Mouse (Mus musculus): ENCODE measurements around the gene Cdk2ap2. TPM values are rescaled to one million over a fixed set of nuclear protein-coding genes. Genes with fewer than 3 reads are reported as not detected.
"Not testable (repeated sequence)": the region's sequence is repeated elsewhere in the genome, so short reads cannot be mapped to it uniquely, and the experiment has no call there.

Cdk2ap2 gene
- total RNA-seq, 2 experiments from 2014 or later: 44.8 to 126 TPM

DNA sequence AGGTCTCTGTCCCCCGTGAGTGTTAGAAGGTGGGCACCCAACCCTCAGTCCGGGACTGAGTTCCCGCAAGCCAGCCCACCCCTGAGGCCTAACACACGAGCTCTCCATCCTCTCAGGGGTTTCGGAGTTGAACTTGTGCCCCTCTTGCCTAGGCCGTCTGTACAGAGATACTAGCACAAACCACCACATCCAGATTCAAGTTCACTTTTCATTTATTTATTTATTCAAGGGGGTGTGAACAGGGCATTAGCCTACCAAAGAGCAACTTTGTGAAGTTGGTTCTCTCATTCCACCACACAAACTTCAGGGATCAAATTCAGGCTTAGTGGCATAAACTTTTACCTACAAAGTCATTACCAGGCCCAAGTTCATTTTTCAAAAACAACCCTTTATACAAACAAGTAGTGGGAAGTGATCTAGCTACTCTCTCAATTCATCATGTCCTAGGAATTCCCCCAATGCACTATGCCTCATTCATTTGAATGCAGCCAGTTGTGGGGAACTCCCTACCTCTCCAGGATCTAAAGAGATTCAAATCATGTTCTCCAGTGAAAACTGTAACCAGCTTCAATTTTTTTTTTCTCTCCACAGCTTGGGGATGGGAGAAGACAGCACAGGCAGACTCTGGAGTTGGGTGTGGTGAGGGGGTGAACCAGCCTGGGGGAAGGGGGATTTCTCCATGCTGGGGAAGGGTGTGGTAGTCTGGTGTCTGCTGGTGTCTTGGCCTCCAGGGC is 38.4 kb downstream of the Cdk2ap2 start:
- ATAC-seq (replicated peaks; ENCODE audit: poor library complexity): not testable (repeated sequence)

DNA sequence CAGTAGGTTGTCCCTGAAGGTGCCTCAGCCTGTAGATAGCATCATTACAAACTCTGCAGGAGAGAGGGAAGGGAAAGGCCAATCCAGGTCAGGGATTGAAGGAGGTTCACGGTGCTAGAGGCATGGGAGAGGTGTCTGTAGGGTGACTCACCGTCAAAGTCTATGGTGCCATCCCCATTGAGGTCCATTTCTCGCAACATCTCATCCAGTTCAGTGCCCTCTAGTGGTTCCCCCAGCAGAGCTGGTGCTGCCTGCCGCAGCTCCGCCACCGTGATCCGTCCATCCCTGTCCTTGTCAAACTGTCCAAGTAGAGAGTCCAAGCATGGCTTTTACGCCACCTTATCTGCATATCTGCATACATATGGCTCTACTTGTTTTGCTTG is 39.0 kb downstream of the Cdk2ap2 start:
- ATAC-seq (replicated peaks; ENCODE audit: poor library complexity): peak; percentile 83

DNA sequence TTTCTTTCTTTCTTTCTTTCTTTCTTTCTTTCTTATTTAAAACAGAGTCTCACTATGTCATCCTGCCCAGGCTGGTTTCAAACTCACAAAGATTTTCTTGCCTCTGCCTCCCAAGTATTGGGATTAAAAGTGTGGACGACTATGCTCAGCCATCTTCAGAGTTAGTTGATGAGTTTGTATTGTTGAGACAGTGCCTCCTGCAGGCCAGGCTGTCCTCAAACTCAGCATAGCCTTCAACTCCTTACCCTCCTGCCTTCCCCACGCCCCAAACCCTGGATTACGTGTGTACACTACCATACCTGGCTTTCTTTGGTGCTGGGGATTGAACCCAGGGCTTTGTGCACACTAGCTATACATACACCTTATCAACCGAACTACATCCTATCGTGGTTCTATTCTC is 39.5 kb downstream of the Cdk2ap2 start:
- peak; percentile 64 for ATAC-seq (replicated peaks; ENCODE audit: poor library complexity)

DNA sequence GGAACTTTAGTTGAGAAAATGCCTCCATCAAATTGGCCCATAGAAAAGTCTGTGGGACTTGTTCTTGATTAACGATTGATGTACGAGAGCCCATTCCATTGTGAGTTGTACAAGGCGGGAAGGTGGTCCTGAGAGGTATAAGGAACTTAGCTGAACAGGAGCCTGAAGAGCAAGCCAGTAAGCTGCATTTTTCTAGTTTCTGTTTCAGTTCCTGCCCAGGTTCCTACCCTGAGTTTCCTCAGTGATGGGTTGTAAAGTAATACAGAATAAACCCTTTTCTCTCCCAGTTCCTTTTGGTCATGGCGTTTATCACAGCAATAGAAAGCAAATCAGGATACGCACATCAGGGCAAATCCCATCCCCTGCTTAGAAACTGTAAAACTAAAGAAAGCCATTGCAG is 40.9 kb downstream of the Cdk2ap2 start:
- no peak for ATAC-seq (replicated peaks; ENCODE audit: poor library complexity)

DNA sequence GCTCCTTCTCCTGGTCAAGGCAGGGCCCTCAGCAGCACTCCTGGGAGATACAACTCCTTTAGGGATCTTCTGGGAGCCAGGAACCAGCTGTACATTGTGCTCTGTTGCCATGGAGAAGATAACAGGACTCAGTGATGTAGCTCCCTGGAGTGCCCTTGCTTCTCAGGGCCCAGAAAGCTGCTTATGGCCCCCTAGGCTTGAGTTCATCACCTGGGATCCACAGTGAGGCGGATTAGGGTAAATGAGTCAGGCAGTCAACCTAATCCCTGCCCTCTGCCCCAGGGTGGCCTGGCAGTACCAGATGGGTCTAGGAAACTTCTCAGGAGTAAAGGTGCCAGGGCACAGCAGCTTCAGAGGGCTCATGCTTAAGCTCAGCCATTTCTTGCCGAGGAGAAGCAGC is 42.5 kb downstream of the Cdk2ap2 start, which contains the start of gene Gpr152:
Gene Gpr152, plus strand, starts transcription at position 342 of the 400 bp plus-strand sequence.
- ATAC-seq (replicated peaks; ENCODE audit: poor library complexity): no peak

DNA sequence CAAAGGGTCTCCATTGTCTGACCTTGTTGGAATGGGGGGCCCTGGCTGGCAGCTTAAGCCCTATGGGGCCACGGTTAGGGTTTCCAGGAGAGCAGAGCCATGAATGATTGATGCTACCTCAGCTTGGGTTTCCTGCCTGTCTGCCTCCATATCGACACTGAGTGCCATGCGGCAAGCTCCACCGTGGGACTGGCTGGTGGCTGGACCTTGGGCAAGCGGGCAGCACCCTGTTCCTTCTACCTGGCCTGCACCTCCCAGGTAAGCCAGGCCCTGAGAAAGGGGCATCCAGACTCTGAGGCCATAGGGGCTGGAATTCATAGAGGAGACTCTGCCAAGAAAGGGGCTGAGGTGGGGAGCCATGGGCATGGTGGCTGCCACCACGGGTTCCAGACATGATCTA is 43.2 kb downstream of the Cdk2ap2 start:
- ATAC-seq (replicated peaks; ENCODE audit: poor library complexity): no peak

DNA sequence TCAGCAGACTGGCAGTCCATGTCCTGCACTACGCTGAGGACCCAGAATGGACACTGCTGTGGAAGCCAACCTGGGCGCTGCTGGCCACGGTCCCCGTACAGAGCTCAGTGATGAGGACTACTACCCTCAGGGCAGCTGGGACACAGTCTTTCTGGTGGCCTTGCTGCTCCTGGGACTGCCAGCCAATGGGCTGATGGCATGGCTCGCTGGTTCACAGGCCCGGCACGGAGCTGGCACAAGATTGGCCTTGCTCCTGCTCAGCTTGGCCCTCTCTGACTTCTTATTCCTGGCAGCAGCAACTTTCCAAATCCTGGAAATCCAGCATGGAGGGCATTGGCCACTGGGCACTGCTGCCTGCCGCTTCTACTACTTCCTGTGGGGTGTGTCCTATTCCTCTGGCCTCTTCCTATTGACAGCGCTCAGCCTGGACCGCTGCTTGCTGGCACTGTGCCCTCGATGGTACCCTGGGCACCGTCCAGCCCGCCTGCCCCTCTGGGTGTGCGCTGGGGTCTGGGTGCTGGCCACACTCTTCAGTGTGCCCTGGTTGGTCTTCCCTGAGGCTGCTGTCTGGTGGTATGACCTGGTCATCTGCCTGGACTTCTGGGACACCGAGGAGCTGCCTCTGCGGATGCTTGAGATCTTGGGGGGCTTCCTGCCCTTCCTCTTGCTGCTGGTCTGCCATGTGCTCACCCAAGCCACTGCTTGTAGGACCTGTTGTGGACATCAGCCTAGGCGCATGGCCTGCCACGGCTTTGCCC is 45.6 kb downstream of the Cdk2ap2 start:
- no peak for ATAC-seq (replicated peaks; ENCODE audit: poor library complexity)

DNA sequence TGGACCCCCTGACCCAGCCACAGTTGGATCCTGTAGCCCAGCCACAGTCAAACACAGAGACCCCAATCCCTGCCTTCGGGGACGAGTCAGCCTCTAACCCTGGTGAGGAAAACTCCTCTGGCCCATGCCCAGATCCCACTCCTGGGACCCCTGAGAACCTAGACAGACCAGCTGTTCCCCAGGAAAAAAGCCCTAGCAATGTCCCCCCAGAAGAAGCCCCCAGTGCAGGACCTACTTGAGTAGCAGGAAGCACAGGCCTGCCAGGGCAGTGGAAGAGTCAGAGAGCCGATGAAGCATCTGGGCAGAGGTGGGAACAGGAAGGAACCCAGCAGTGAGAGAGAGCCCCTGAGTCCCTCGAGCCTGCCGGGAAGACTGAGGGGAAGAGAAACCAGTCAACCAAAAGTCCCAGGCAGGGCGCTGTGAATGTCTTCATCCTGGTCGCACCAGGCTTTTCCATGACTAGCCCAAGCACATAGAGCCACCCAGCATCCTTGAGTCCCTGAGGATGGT is 46.8 kb downstream of the Cdk2ap2 start, which contains the start of gene Cabp4:
Gene Cabp4, minus strand, starts transcription at position 275 of the 510 bp plus-strand sequence.
- no peak for ATAC-seq (replicated peaks; ENCODE audit: poor library complexity)

DNA sequence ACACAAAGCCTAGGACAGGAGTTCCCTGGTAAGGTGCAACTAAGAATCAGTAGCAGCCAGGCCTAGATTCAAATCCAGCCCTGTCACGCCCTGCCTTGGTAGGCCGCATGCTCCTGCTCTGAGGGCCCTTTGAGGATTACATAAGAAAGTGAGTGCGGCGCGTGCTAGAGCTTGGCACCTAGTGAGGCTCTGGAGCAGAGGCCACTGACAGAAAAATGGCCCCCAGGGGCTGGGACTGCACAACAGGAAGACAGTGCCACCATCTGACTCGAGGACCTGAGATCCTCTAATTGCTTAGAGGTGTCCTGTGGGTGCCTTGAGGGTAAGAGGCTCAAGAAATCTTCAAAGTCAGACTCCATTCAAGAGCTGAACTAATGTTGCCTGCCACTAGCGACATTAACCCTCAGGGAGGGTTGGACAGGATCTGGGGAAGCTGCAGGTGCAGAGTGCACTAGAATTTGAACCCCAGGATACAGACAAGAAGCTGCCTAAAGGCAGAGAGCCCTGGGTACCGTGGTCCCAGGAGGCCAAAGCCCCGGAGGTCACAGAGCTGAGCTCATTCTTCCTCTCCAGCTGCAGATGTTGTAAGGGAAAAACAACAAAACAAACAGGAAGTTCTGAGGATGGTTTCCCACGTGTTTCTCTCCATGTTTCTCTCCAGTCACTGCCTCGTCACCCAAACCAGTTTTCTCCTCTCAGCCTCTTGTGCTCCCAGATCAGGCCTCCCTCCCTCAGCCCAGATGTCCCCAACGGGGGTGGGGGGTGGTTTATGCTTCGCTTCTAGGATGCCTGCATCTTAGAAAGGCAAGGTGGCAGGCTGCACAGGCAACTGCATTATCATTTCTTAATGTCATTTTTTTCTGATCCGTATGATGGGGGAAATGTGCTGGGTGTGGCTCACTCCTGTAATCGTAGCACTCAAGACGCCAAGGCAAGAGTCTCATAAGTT is 47.8 kb downstream of the Cdk2ap2 start:
- ATAC-seq (replicated peaks; ENCODE audit: poor library complexity): no peak

DNA sequence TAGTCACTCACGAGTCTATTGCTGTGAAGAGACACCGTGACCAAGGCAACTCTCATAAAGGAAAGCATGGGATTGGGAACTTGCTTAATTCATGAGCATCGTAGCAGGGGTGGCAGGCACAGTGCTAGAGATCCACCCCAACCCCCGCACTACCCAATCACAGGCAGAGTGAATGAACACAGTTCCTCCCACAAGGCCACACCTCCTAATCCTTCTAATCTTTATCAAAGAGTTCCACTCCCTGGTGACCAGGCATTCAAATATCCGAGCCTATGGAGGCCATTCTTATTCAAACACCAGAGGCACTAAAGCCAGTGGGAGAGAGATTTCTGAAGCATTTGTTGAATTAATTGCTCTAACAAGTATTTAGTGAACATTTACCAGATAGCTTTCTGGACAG is 49.0 kb downstream of the Cdk2ap2 start:
- ATAC-seq (replicated peaks; ENCODE audit: poor library complexity): no peak

DNA sequence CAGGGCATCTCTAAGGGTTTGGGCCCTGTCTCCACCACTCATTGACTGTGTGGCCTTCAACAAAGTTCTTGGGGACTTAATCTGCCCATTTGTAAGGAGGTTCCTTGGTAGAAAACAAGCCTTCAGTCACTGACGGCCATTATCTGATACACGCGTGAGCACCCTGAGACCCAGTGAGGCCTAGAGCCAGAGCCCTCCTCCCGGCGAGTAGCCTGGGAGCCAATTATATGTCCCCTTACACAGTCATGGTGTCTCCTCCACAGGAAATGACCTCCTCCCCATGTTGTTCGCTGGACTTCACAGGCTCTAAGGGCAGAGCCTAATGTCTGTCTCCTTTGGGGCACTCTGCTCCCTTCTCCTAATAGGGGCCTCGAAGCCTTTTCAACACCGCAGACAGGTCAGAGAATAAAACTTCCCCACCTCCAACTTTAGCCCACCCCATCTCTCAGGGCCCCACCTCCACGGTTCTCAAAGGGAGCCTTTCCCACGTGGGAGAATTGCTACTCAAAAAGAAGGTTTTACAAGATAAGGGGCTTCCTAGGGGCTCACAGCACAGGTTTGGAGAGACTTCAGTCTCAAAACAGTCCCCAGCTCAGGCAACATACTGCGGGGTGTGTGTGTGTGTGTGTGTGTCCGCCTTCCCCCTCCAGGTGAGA is 49.5 kb downstream of the Cdk2ap2 start:
- ATAC-seq (replicated peaks; ENCODE audit: poor library complexity): no peak

DNA sequence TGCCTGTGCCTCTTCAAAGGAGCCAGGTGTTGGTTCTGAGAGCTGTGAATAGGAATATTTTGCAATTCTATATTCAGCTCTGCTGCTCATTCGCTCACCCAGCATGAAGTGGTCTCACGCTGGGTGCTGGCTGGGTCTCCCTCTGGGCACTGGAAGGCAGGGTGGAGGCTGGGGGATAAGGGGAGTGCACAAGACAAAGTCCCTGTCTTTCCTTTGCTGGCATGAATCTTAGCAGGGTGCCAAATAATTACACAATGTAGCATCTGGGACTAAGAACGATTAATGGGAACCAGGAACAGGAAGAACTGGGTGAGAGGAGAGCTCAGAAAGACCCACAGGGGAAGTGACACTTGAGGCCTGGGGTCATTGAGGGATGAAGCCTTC is 50.0 kb downstream of the Cdk2ap2 start:
- ATAC-seq (replicated peaks; ENCODE audit: poor library complexity): peak; percentile 24; the same call in 1 of the 2 replicates

DNA sequence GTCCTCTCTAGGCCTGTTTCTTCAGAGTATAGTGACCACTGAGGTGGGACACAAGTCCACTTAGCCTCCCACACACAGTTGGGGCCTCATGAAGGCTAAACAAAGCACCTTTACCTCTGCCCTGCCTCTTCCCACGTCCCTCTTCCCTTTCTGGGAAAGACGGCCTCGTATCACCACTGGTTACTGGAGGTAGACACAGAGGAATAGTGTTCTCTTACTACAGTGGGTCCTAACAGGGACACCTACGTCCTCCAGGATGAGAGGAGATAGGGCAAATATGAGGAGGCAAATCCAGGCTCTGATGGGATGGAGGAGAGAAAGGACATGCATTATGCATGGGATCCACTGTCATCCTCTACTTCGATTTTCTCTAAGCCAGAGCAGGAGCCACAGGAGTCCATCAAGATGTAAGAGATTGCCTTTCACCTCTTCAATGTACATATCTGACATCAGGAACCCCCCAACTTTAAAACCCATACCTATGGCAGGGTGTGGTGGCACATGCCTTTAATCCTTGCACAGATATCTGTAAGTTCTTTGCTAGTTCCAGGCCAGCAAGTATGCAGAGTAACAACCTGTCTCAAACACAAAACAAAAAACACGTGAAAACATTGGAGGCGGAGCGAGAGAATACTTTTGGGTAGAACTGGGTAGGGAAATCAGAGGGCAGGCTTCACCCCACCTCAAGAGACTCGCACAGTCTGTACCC is 51.0 kb downstream of the Cdk2ap2 start:
- no peak for ATAC-seq (replicated peaks; ENCODE audit: poor library complexity)

DNA sequence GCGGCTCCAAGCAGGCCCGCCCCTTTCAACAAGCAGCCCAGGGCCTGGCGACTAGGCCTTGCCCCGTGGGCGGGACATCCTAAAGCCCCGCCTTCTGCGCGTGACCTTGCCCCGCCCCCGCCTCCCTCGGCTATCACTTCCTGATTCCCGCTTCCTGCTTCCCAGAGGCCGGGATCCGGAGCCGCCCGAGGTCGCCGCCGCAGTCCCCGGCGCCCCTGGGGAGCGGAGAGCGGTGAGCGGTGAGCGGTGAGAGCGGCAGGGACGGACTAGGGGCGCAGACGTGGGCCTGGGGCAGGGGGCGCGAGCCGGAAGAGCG is 51.5 kb downstream of the Cdk2ap2 start, which contains the start of gene Coro1b:
Gene Coro1b, plus strand, starts transcription at position 129 of the 316 bp plus-strand sequence.
- peak; percentile 91 for ATAC-seq (replicated peaks; ENCODE audit: poor library complexity)

Other genes starting within 250 kb of the Cdk2ap2 start
Only the 30 nearest of the 34 such genes appear.
- gene Ndufs8, start 184.4 kb upstream of the Cdk2ap2 start, total RNA-seq (2015): 239 and 257 TPM in 2 replicates
- 65.6 and 86.1 TPM in 2 replicates for gene Ndufs8, start 184.4 kb upstream of the Cdk2ap2 start, total RNA-seq (2017)
- gene Aldh3b1, start 167.4 kb upstream of the Cdk2ap2 start, total RNA-seq (2015): 5.0 and 6.9 TPM in 2 replicates
- 10.5 and 12.6 TPM in 2 replicates for gene Aldh3b1, start 167.4 kb upstream of the Cdk2ap2 start, total RNA-seq (2017)
- 95.9 and 111 TPM in 2 replicates for gene Unc93b1, start 162.0 kb upstream of the Cdk2ap2 start, total RNA-seq (2015)
- 175 and 202 TPM in 2 replicates for gene Unc93b1, start 162.0 kb upstream of the Cdk2ap2 start, total RNA-seq (2017)
- 0.32 and 0.71 TPM in 2 replicates for gene Aldh3b3, start 138.5 kb upstream of the Cdk2ap2 start, total RNA-seq (2015)
- 0.04 and 0.27 TPM in 2 replicates for gene Aldh3b3, start 138.5 kb upstream of the Cdk2ap2 start, total RNA-seq (2017)
- not detected in 2 replicates for gene Aldh3b2, start 124.9 kb upstream of the Cdk2ap2 start, total RNA-seq (2015)
- gene Aldh3b2, start 124.9 kb upstream of the Cdk2ap2 start, total RNA-seq (2017): 0.25 TPM in 1 of 2 replicates, not detected in the other
- gene Acy3, start 110.6 kb upstream of the Cdk2ap2 start, total RNA-seq (2015): 3.4 and 3.9 TPM in 2 replicates
- 1.2 and 1.6 TPM in 2 replicates for gene Acy3, start 110.6 kb upstream of the Cdk2ap2 start, total RNA-seq (2017)
- gene Tbx10, start 104.4 kb upstream of the Cdk2ap2 start, total RNA-seq (2015): not detected in 2 replicates
- gene Tbx10, start 104.4 kb upstream of the Cdk2ap2 start, total RNA-seq (2017): not detected in 2 replicates
- gene Nudt8, start 96.6 kb upstream of the Cdk2ap2 start, total RNA-seq (2015): 15.1 and 16.2 TPM in 2 replicates
- gene Nudt8, start 96.6 kb upstream of the Cdk2ap2 start, total RNA-seq (2017): 10.4 and 14.4 TPM in 2 replicates
- 0.57 and 1.5 TPM in 2 replicates for gene Gm49405, start 96.6 kb upstream of the Cdk2ap2 start, total RNA-seq (2015)
- gene Gm49405, start 96.6 kb upstream of the Cdk2ap2 start, total RNA-seq (2017): 1.5 and 1.9 TPM in 2 replicates
- gene Doc2g, start 93.9 kb upstream of the Cdk2ap2 start, total RNA-seq (2015): 1.6 and 2.9 TPM in 2 replicates
- 1.3 and 2.9 TPM in 2 replicates for gene Doc2g, start 93.9 kb upstream of the Cdk2ap2 start, total RNA-seq (2017)
- gene Ndufv1, start 84.4 kb upstream of the Cdk2ap2 start, total RNA-seq (2015): 123 and 135 TPM in 2 replicates
- gene Ndufv1, start 84.4 kb upstream of the Cdk2ap2 start, total RNA-seq (2017): 223 and 254 TPM in 2 replicates
- gene Gstp1, start 59.2 kb upstream of the Cdk2ap2 start, total RNA-seq (2015): 264 and 361 TPM in 2 replicates
- gene Gstp1, start 59.2 kb upstream of the Cdk2ap2 start, total RNA-seq (2017): 79.8 and 88.4 TPM in 2 replicates
- gene Gstp2, start 51.2 kb upstream of the Cdk2ap2 start, total RNA-seq (2015): not detected in 2 replicates
- gene Gstp2, start 51.2 kb upstream of the Cdk2ap2 start, total RNA-seq (2017): not detected in 2 replicates
- 1.4 and 7.5 TPM in 2 replicates for gene Gstp3, start 37.6 kb upstream of the Cdk2ap2 start, total RNA-seq (2015)
- gene Gstp3, start 37.6 kb upstream of the Cdk2ap2 start, total RNA-seq (2017): 2.2 TPM in 2 replicates
- gene Cabp2, start 15.6 kb upstream of the Cdk2ap2 start, total RNA-seq (2015): not detected in 2 replicates
- not detected in 2 replicates for gene Cabp2, start 15.6 kb upstream of the Cdk2ap2 start, total RNA-seq (2017)
- gene Pitpnm1, start 2.8 kb downstream of the Cdk2ap2 start, total RNA-seq (2015): 7.8 and 11.2 TPM in 2 replicates
- 6.8 and 17.2 TPM in 2 replicates for gene Pitpnm1, start 2.8 kb downstream of the Cdk2ap2 start, total RNA-seq (2017)
- gene Aip, start 28.7 kb downstream of the Cdk2ap2 start, total RNA-seq (2015): 61.9 and 66.4 TPM in 2 replicates
- 24.4 and 31.1 TPM in 2 replicates for gene Aip, start 28.7 kb downstream of the Cdk2ap2 start, total RNA-seq (2017)
- not detected in 2 replicates for gene Gpr152, start 42.6 kb downstream of the Cdk2ap2 start, total RNA-seq (2015)
- gene Gpr152, start 42.6 kb downstream of the Cdk2ap2 start, total RNA-seq (2017): 0.10 TPM in 1 of 2 replicates, not detected in the other
- not detected in 2 replicates for gene Cabp4, start 46.9 kb downstream of the Cdk2ap2 start, total RNA-seq (2015)
- not detected in 2 replicates for gene Cabp4, start 46.9 kb downstream of the Cdk2ap2 start, total RNA-seq (2017)
- gene Coro1b, start 51.4 kb downstream of the Cdk2ap2 start, total RNA-seq (2015): 138 and 142 TPM in 2 replicates
- gene Coro1b, start 51.4 kb downstream of the Cdk2ap2 start, total RNA-seq (2017): 66.4 and 83.5 TPM in 2 replicates
- 96.4 and 114 TPM in 2 replicates for gene Ptprcap, start 56.4 kb downstream of the Cdk2ap2 start, total RNA-seq (2015)
- 79.5 and 83.5 TPM in 2 replicates for gene Ptprcap, start 56.4 kb downstream of the Cdk2ap2 start, total RNA-seq (2017)
- 21.6 and 22.1 TPM in 2 replicates for gene Rps6kb2, start 66.2 kb downstream of the Cdk2ap2 start, total RNA-seq (2015)
- 23.1 and 30.2 TPM in 2 replicates for gene Rps6kb2, start 66.2 kb downstream of the Cdk2ap2 start, total RNA-seq (2017)
- 2.2 and 2.4 TPM in 2 replicates for gene Carns1, start 78.3 kb downstream of the Cdk2ap2 start, total RNA-seq (2015)
- gene Carns1, start 78.3 kb downstream of the Cdk2ap2 start, total RNA-seq (2017): 1.0 and 2.1 TPM in 2 replicates
- gene Tbc1d10c, start 94.1 kb downstream of the Cdk2ap2 start, total RNA-seq (2015): 39.3 and 46.6 TPM in 2 replicates
- 15.3 and 17.5 TPM in 2 replicates for gene Tbc1d10c, start 94.1 kb downstream of the Cdk2ap2 start, total RNA-seq (2017)
- gene Ppp1ca, start 94.9 kb downstream of the Cdk2ap2 start, total RNA-seq (2015): 395 and 413 TPM in 2 replicates
- 482 and 538 TPM in 2 replicates for gene Ppp1ca, start 94.9 kb downstream of the Cdk2ap2 start, total RNA-seq (2017)
- gene Rad9a, start 104.5 kb downstream of the Cdk2ap2 start, total RNA-seq (2015): 28.0 and 31.0 TPM in 2 replicates
- 16.1 and 19.7 TPM in 2 replicates for gene Rad9a, start 104.5 kb downstream of the Cdk2ap2 start, total RNA-seq (2017)
- 2.8 and 5.0 TPM in 2 replicates for gene Clcf1, start 117.1 kb downstream of the Cdk2ap2 start, total RNA-seq (2015)
- 1.3 and 3.0 TPM in 2 replicates for gene Clcf1, start 117.1 kb downstream of the Cdk2ap2 start, total RNA-seq (2017)
- gene AC109138.7, start 117.2 kb downstream of the Cdk2ap2 start, total RNA-seq (2015): not detected in 2 replicates
- not detected in 2 replicates for gene AC109138.7, start 117.2 kb downstream of the Cdk2ap2 start, total RNA-seq (2017)
- gene Pold4, start 134.7 kb downstream of the Cdk2ap2 start, total RNA-seq (2015): 53.6 and 55.0 TPM in 2 replicates
- gene Pold4, start 134.7 kb downstream of the Cdk2ap2 start, total RNA-seq (2017): 60.4 and 67.8 TPM in 2 replicates
- gene Ssh3, start 172.0 kb downstream of the Cdk2ap2 start, total RNA-seq (2015): 6.2 and 7.5 TPM in 2 replicates
- gene Ssh3, start 172.0 kb downstream of the Cdk2ap2 start, total RNA-seq (2017): 8.1 and 9.7 TPM in 2 replicates